Comparison of ENCODE assay signal across 12 mouse cellular contexts in genomic region chr10:69237185-69237584, GRCm38 (mm10).
"Had no signal": no experiment of that assay in that cellular context is flagged by ENCODE, and none has a peak within 500 bp of the region (broad histone marks: within the 10 kb centered on the region; RNA-seq: fewer than 3 reads in every experiment).

No protein-coding gene starts in this region.

- H3K4me1 ChIP-seq: limb, embryonic 10.5 days; stomach, embryonic 15.5 days had no signal

- ATAC-seq: lung, postnatal 0 days; midbrain, embryonic 13.5 days had no signal

- H3K27ac ChIP-seq: left cerebral cortex, adult 2 months; limb, embryonic 10.5 days; liver, embryonic 14.5 days; midbrain, embryonic 13.5 days; stomach, embryonic 15.5 days had no signal

- H3K36me3 ChIP-seq: limb, embryonic 10.5 days; stomach, embryonic 15.5 days had no signal

- H3K27me3 ChIP-seq: midbrain, embryonic 13.5 days; stomach, embryonic 15.5 days had no signal

- H3K9me3 ChIP-seq: limb, embryonic 10.5 days; midbrain, embryonic 13.5 days; stomach, embryonic 15.5 days had no signal

- H3K9ac ChIP-seq: liver, embryonic 14.5 days; midbrain, embryonic 13.5 days; stomach, embryonic 15.5 days had no signal

- DNase-seq: kidney, postnatal 25 days; lung, adult 2 months; lung, postnatal 36 days; right cerebral cortex, postnatal 14 days; thymus, adult 18-20 months; thymus, postnatal 14 days had no signal

- H3K4me2 ChIP-seq: midbrain, embryonic 13.5 days; stomach, embryonic 15.5 days had no signal

- H3K4me3 ChIP-seq: left cerebral cortex, adult 2 months; limb, embryonic 10.5 days; midbrain, embryonic 13.5 days; stomach, embryonic 15.5 days had no signal
